Mouse (Mus musculus) macrophage (primary cell): Measurements from ENCODE around the gene Lrrc1. TPM values are rescaled to one million over a fixed set of nuclear protein-coding genes. Genes with fewer than 3 reads are reported as not detected.

Experiments used
- H3K27ac ChIP-seq: fragments of 350-480 bp; formaldehyde crosslinking; 2 replicates; pipeline ENCODE4 v1.9.0; 2021
- H3K36me3 ChIP-seq: fragments of 350-480 bp; formaldehyde crosslinking; 2 replicates; pipeline ENCODE4 v1.9.0; 2021; ENCODE audit errors: inconsistent target
- H3K4me3 ChIP-seq: fragments of 350-480 bp; formaldehyde crosslinking; 2 replicates; pipeline ENCODE4 v1.9.0; 2021; ENCODE audit errors: inconsistent target
- H3K79me2 ChIP-seq: fragments of 350-480 bp; formaldehyde crosslinking; 2 replicates; pipeline ENCODE4 v1.9.0; 2021; ENCODE audit errors: inconsistent target
- WGBS: methylation state at CpG from one replicate; pipeline ENCODE4 v1.1.7; 2026; ENCODE audit warnings: inconsistent platforms; ENCODE audit not compliant: missing documents; 5-methylcytosine and 5-hydroxymethylcytosine counted together
- polyA plus RNA-seq: library from polyadenylated mRNA; stranded (reverse); fragments of 250-400 nt; gene quantifications from 3 replicates; pipeline ENCODE4 v1.2.4, GENCODE M21; 2018; ENCODE audit warnings: inconsistent platforms

Gene Lrrc1
- polyA plus RNA-seq, 1 experiment from 2014 or later, result 0.92 TPM

- no peak overlapping the region for H3K27ac ChIP-seq
- WGBS, result 95% methylated on average over 4 of the region's 4 CpGs
- no peak overlapping the region for H3K4me3 ChIP-seq
- H3K79me2 ChIP-seq, result no peaks in the 10 kb centered on the region
- H3K36me3 ChIP-seq, result no peaks in the 10 kb centered on the region
Observed at GRCm38 (mm10) chr9:77474535-77474934, 70.1 kb downstream of the Lrrc1 start.

GRCm38 (mm10) chr9:77472557-77472956 is 72.1 kb downstream of the Lrrc1 start:
- Histone ChIP-seq H3K36me3 (no peaks in the 10 kb centered on the region), H3K79me2 (no peaks in the 10 kb centered on the region), H3K4me3 (no peak overlapping the region), H3K27ac (no peak overlapping the region)
- WGBS, result 97% methylated on average over 8 of the region's 8 CpGs

GRCm38 (mm10) chr9:77471646-77472220 is 72.9 kb downstream of the Lrrc1 start:
- 94% methylated on average over 12 of the region's 12 CpGs for WGBS

GRCm38 (mm10) chr9:77469791-77470607 is 74.7 kb downstream of the Lrrc1 start:
- Histone ChIP-seq H3K36me3 (no peaks in the 10 kb centered on the region), H3K79me2 (no peaks in the 10 kb centered on the region), H3K27ac (no peak overlapping the region), H3K4me3 (no peak overlapping the region)
- whole genome bisulfite sequencing, result 34% methylated on average over 20 of the region's 20 CpGs

More at GRCm38 (mm10) chr9:77471646-77472220, 72.9 kb downstream of the Lrrc1 start:
- Histone ChIP-seq H3K79me2 (no peaks in the 10 kb centered on the region), H3K27ac (no peak overlapping the region), H3K36me3 (no peaks in the 10 kb centered on the region), H3K4me3 (no peak overlapping the region)

GRCm38 (mm10) chr9:77466926-77467325 is 77.7 kb downstream of the Lrrc1 start:
- Histone ChIP-seq H3K4me3 (no peak overlapping the region), H3K27ac (no peak overlapping the region), H3K36me3 (no peaks in the 10 kb centered on the region), H3K79me2 (no peaks in the 10 kb centered on the region)
- WGBS, result 43% methylated on average over 5 of the region's 5 CpGs

DNA sequence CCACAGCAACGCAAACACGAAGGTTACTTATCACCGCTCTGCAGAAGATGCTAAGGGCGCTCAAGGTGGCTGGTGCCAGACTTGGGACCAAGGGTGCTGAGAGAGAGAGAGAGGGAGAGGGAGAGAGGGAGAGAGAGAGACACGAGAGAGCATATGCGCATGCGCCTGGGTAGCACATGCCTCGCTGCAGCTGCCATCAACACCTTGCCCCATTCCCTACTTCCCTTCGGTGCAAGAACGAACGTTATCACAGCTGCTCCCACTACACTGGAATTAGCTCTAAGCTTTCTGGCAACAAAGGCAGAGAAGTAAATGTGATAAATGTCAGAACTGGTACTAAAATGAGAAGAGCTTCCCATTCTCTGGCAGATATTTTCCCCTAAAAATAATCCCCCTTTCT is 79.3 kb downstream of the Lrrc1 start:
- WGBS, result 94% methylated on average over 11 of the region's 11 CpGs
- H3K36me3 ChIP-seq, result no peaks in the 10 kb centered on the region
- H3K27ac ChIP-seq, result no peak overlapping the region
- no peaks in the 10 kb centered on the region for H3K79me2 ChIP-seq
- H3K4me3 ChIP-seq, result no peak overlapping the region

- whole genome bisulfite sequencing, result 95% methylated on average over 7 of the region's 7 CpGs
- Histone ChIP-seq H3K79me2 (no peaks in the 10 kb centered on the region), H3K4me3 (no peak overlapping the region), H3K36me3 (no peaks in the 10 kb centered on the region), H3K27ac (no peak overlapping the region)
Observed at GRCm38 (mm10) chr9:77463861-77464260, 80.8 kb downstream of the Lrrc1 start.

DNA sequence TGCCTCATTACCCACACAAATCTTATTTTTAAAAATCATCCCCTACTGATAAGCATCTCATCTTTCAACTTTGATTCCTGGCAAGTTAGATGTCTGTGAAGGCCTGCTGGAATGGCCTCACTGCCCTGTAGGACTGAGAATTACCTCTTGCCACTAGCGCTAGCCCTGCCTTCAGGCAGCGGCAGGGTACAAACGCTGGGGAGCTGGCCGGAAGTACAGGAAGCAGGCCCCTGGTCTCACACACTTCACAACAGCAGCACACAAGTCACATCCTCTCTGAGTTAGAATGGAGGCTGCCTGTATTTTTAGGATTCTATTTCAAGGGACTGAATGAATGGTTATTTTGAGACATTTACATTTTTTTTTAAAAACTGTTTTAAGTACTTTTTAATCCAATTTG is 81.5 kb downstream of the Lrrc1 start:
- 21% methylated on average over 4 of the region's 4 CpGs for WGBS
- no peak overlapping the region for H3K27ac ChIP-seq
- no peaks in the 10 kb centered on the region for H3K36me3 ChIP-seq
- H3K4me3 ChIP-seq, result no peak overlapping the region
- no peaks in the 10 kb centered on the region for H3K79me2 ChIP-seq

DNA sequence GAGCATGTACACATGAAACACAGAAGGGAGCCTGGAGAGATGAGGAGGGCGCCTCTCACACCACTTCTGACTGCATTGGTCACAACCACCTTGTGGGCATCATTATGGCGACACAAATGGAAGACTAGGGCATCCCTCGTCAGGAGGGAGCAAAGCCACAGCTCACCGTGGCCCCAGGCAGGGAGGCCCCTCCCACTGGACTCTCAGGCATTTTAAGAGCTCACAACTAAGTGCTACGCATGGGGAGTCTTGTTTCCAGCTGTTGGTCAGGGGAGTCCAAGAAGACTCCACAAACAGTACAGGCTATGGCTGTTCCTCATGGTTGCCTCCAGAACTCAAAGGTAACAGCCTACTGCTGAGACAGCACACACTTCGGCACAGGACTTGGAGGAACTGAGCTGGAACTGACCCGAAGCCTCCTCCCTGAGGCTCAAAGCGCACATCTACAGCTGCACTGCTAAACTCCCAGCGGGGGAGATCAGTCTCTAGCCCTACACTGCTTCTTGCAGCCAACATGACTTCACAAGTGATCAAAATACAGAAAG is 83.2 kb downstream of the Lrrc1 start:
- Histone ChIP-seq H3K27ac (no peak overlapping the region), H3K4me3 (no peak overlapping the region), H3K79me2 (no peaks in the 10 kb centered on the region), H3K36me3 (no peaks in the 10 kb centered on the region)
- 90% methylated on average over 9 of the region's 9 CpGs for WGBS

DNA sequence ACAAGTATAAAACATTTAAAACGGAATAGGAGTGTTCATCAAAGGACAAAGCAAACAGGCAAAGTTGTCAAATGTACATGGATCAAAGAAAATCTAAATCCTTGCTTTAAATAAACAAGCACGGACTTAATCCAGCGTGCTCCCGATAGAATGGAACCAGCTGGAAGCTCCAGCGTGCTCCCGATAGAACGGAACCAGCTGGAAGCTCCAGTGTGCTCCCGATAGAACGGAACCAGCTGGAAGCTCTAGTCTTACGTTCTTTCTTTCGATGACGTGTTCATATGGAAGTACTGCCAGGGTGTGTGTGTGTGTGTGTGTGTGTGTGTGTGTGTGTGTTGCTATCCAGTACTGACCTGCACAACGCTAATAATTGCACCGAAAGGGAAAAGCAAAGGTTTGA is 84.3 kb downstream of the Lrrc1 start:
- Histone ChIP-seq H3K4me3 (no peak overlapping the region), H3K27ac (no peak overlapping the region), H3K36me3 (no peaks in the 10 kb centered on the region), H3K79me2 (no peaks in the 10 kb centered on the region)
- WGBS, result 94% methylated on average over 14 of the region's 14 CpGs

GRCm38 (mm10) chr9:77459365-77459764 is 85.3 kb downstream of the Lrrc1 start:
- 100% methylated on average over 2 of the region's 2 CpGs for WGBS
- H3K4me3 ChIP-seq, result no peak overlapping the region
- no peak overlapping the region for H3K27ac ChIP-seq
- H3K36me3 ChIP-seq, result no peaks in the 10 kb centered on the region
- no peaks in the 10 kb centered on the region for H3K79me2 ChIP-seq

DNA sequence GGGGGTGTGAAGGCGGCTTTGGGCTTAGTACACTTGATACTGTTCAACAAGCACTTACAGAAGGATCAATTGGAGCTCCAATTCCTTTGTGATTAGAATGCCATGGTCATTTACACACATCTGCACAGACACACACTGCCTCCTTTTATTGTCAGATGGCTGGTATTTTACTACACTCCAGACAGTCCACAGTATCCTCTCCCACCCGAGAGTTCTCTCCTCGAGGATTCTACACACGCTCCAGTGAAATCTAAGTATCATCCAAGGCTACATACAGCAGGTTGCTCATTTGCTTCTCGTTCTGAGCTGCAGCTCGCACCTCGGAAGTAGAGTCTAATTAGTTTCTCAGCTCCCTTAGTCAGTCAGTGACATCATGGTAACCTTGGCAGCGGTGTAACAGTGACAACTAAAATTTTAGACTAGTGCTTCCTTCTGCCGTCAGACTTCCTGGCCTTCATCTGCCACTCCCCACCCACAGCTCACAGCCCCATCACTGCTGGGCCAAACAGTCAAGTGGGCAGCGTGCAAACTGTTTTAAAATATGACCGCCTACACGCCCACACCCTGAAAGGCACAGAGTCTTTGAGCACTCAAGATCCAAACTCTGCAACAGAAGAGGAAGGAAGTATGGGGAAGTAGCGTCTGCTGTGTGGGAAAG is 88.4 kb downstream of the Lrrc1 start:
- no peak overlapping the region for H3K4me3 ChIP-seq
- no peaks in the 10 kb centered on the region for H3K79me2 ChIP-seq
- no peak overlapping the region for H3K27ac ChIP-seq
- H3K36me3 ChIP-seq, result no peaks in the 10 kb centered on the region
- 51% methylated on average over 12 of the region's 13 CpGs for WGBS

- H3K36me3 ChIP-seq, result no peaks in the 10 kb centered on the region
- H3K79me2 ChIP-seq, result no peaks in the 10 kb centered on the region
- H3K4me3 ChIP-seq, result no peak overlapping the region
- WGBS, result 96% methylated on average over 18 of the region's 19 CpGs
- H3K27ac ChIP-seq, result no peak overlapping the region
Observed at GRCm38 (mm10) chr9:77455439-77456168, 89.1 kb downstream of the Lrrc1 start.

GRCm38 (mm10) chr9:77452046-77452807 is 92.4 kb downstream of the Lrrc1 start:
- Histone ChIP-seq H3K4me3 (no peak overlapping the region), H3K79me2 (no peaks in the 10 kb centered on the region), H3K36me3 (no peaks in the 10 kb centered on the region), H3K27ac (no peak overlapping the region)
- WGBS, result 89% methylated on average over 12 of the region's 12 CpGs
